Mouse (Mus musculus): ENCODE data around the gene Rhbdf2. TPM values are rescaled to one million over a fixed set of nuclear protein-coding genes. Genes with fewer than 3 reads are reported as not detected.

Gene Rhbdf2
- total RNA-seq, 1 experiment from 2014 or later: 24.6 TPM

GRCm38 (mm10) chr11:116586801-116587631 lies 39.8 kb downstream of the Rhbdf2 start:
- peak; percentile 76 for DNase-seq

GRCm38 (mm10) chr11:116586310-116586709 lies 40.5 kb downstream of the Rhbdf2 start, which contains the start of gene Aanat:
Gene Aanat, plus strand, starts transcription at chr11:116586432.
- DNase-seq: no peak

- DNase-seq: no peak
Observed at GRCm38 (mm10) chr11:116585682-116586081, 41.1 kb downstream of the Rhbdf2 start.

- peak; percentile 92 for DNase-seq
Observed at GRCm38 (mm10) chr11:116581376-116581814, 45.4 kb downstream of the Rhbdf2 start, which contains the start of gene Ube2o. Gene Ube2o, minus strand, starts transcription at chr11:116581447.

GRCm38 (mm10) chr11:116580711-116581375 lies 46.0 kb downstream of the Rhbdf2 start:
- peak; percentile 57 for DNase-seq

- no peak for DNase-seq
Observed at GRCm38 (mm10) chr11:116580031-116580652, 46.7 kb downstream of the Rhbdf2 start.

- no peak for DNase-seq
Observed at GRCm38 (mm10) chr11:116579280-116579679, 47.5 kb downstream of the Rhbdf2 start.

GRCm38 (mm10) chr11:116575396-116575795 lies 51.4 kb downstream of the Rhbdf2 start:
- peak; percentile 47 for DNase-seq

GRCm38 (mm10) chr11:116574982-116575381 lies 51.8 kb downstream of the Rhbdf2 start:
- DNase-seq: no peak

- DNase-seq: no peak
Observed at GRCm38 (mm10) chr11:116574486-116574885, 52.3 kb downstream of the Rhbdf2 start.

- DNase-seq: no peak
Observed at GRCm38 (mm10) chr11:116572756-116573543, 53.9 kb downstream of the Rhbdf2 start.

- peak; percentile 76 for DNase-seq
Observed at GRCm38 (mm10) chr11:116571767-116572679, 54.8 kb downstream of the Rhbdf2 start.

- no peak for DNase-seq
Observed at GRCm38 (mm10) chr11:116570821-116571220, 56.0 kb downstream of the Rhbdf2 start.

GRCm38 (mm10) chr11:116567531-116567930 lies 59.3 kb downstream of the Rhbdf2 start:
- DNase-seq: no peak

- no peak for DNase-seq
Observed at GRCm38 (mm10) chr11:116565283-116566041, 61.4 kb downstream of the Rhbdf2 start.

- no peak for DNase-seq
Observed at GRCm38 (mm10) chr11:116556308-116556707, 70.5 kb downstream of the Rhbdf2 start.

GRCm38 (mm10) chr11:116555572-116555971 lies 71.2 kb downstream of the Rhbdf2 start:
- DNase-seq: no peak

- DNase-seq: no peak
Observed at GRCm38 (mm10) chr11:116554171-116554878, 72.5 kb downstream of the Rhbdf2 start.

GRCm38 (mm10) chr11:116552194-116552593 lies 74.6 kb downstream of the Rhbdf2 start:
- DNase-seq: no peak
